Mouse (Mus musculus): ENCODE data around the gene 6030458C11Rik. TPM values are rescaled to one million over a fixed set of nuclear protein-coding genes. Genes with fewer than 3 reads are reported as not detected.

6030458C11Rik gene
- polyA plus RNA-seq, 1 experiment: 2.7 TPM

GRCm38 (mm10) chr15:12798043-12798442, 26.4 kb downstream of the 6030458C11Rik start:
- no peak overlapping the region for H3K4me3 ChIP-seq (replicated peaks)
- H3K4me1 ChIP-seq: peaks cover 41% of the 10 kb centered on the region
- peaks cover 2% of the 10 kb centered on the region for H3K27me3 ChIP-seq (replicated peaks)
- no peaks in the 10 kb centered on the region; the same call in 1 of the 2 replicates for H3K9me3 ChIP-seq
- H3K36me3 ChIP-seq (replicated peaks; ENCODE audit: low read length): no peaks in the 10 kb centered on the region
- no peak for TF ChIP-seq FLI1 (IDR thresholded peaks at IDR 0.05; ENCODE audit: low read length)
- no peak for TF ChIP-seq GATA1 (IDR thresholded peaks at IDR 0.05; ENCODE audit: borderline replicate concordance, low read length)

GRCm38 (mm10) chr15:12795909-12796470, 28.5 kb downstream of the 6030458C11Rik start:
- no peak overlapping the region for H3K4me3 ChIP-seq (replicated peaks)
- TF ChIP-seq GATA1 (IDR thresholded peaks at IDR 0.05; ENCODE audit: borderline replicate concordance, low read length) (no peak), FLI1 (IDR thresholded peaks at IDR 0.05; ENCODE audit: low read length) (no peak)
- no peaks in the 10 kb centered on the region for H3K36me3 ChIP-seq (replicated peaks; ENCODE audit: low read length)
- no peaks in the 10 kb centered on the region; the same call in 1 of the 2 replicates for H3K9me3 ChIP-seq
- H3K27me3 ChIP-seq (replicated peaks): no peaks in the 10 kb centered on the region
- H3K4me1 ChIP-seq: peaks cover 27% of the 10 kb centered on the region

GRCm38 (mm10) chr15:12795457-12795894, 29.0 kb downstream of the 6030458C11Rik start:
- no peaks in the 10 kb centered on the region for H3K27me3 ChIP-seq (replicated peaks)
- H3K4me3 ChIP-seq (replicated peaks): no peak overlapping the region
- no peak for TF ChIP-seq FLI1 (IDR thresholded peaks at IDR 0.05; ENCODE audit: low read length)
- no peak for TF ChIP-seq GATA1 (IDR thresholded peaks at IDR 0.05; ENCODE audit: borderline replicate concordance, low read length)
- H3K4me1 ChIP-seq: peaks cover 23% of the 10 kb centered on the region
- H3K36me3 ChIP-seq (replicated peaks; ENCODE audit: low read length): no peaks in the 10 kb centered on the region
- peaks cover 2% of the 10 kb centered on the region; the same call in 1 of the 2 replicates for H3K9me3 ChIP-seq

GRCm38 (mm10) chr15:12794311-12794710, 30.1 kb downstream of the 6030458C11Rik start:
- Histone ChIP-seq H3K9me3 (peaks cover 4% of the 10 kb centered on the region; the same call in 1 of the 2 replicates), H3K27me3 (replicated peaks) (no peaks in the 10 kb centered on the region), H3K36me3 (replicated peaks; ENCODE audit: low read length) (no peaks in the 10 kb centered on the region), H3K4me1 (peaks cover 18% of the 10 kb centered on the region), H3K4me3 (replicated peaks) (no peak overlapping the region)
- TF ChIP-seq GATA1 (IDR thresholded peaks at IDR 0.05; ENCODE audit: borderline replicate concordance, low read length) (no peak), FLI1 (IDR thresholded peaks at IDR 0.05; ENCODE audit: low read length) (no peak)

- Histone ChIP-seq H3K36me3 (replicated peaks; ENCODE audit: low read length) (no peaks in the 10 kb centered on the region), H3K4me3 (replicated peaks) (no peak overlapping the region)
- no peak for TF ChIP-seq FLI1 (IDR thresholded peaks at IDR 0.05; ENCODE audit: low read length)
- TF ChIP-seq GATA1 (IDR thresholded peaks at IDR 0.05; ENCODE audit: borderline replicate concordance, low read length): no peak
Measured at GRCm38 (mm10) chr15:12789406-12789867, 35.0 kb downstream of the 6030458C11Rik start.

GRCm38 (mm10) chr15:12788536-12788935, 35.9 kb downstream of the 6030458C11Rik start:
- TF ChIP-seq GATA1 (IDR thresholded peaks at IDR 0.05; ENCODE audit: borderline replicate concordance, low read length) (no peak), FLI1 (IDR thresholded peaks at IDR 0.05; ENCODE audit: low read length) (no peak)

More at GRCm38 (mm10) chr15:12789406-12789867, 35.0 kb downstream of the 6030458C11Rik start:
- no peaks in the 10 kb centered on the region for H3K4me1 ChIP-seq
- peaks cover 13% of the 10 kb centered on the region for H3K27me3 ChIP-seq (replicated peaks)
- H3K9me3 ChIP-seq: peaks cover 4% of the 10 kb centered on the region; the same call in 1 of the 2 replicates

GRCm38 (mm10) chr15:12781729-12782326, 42.6 kb downstream of the 6030458C11Rik start:
- peaks cover 31% of the 10 kb centered on the region for H3K27me3 ChIP-seq (replicated peaks)
- no peak overlapping the region for H3K4me3 ChIP-seq (replicated peaks)
- no peak for TF ChIP-seq GATA1 (IDR thresholded peaks at IDR 0.05; ENCODE audit: borderline replicate concordance, low read length)
- no peak for TF ChIP-seq FLI1 (IDR thresholded peaks at IDR 0.05; ENCODE audit: low read length)
- H3K9me3 ChIP-seq: peaks cover 13% of the 10 kb centered on the region
- H3K4me1 ChIP-seq: no peaks in the 10 kb centered on the region
- peaks cover under 1% of the 10 kb centered on the region for H3K36me3 ChIP-seq (replicated peaks; ENCODE audit: low read length)

More at GRCm38 (mm10) chr15:12788536-12788935, 35.9 kb downstream of the 6030458C11Rik start:
- H3K4me3 ChIP-seq (replicated peaks): no peak overlapping the region
- H3K4me1 ChIP-seq: no peaks in the 10 kb centered on the region
- H3K27me3 ChIP-seq (replicated peaks): peaks cover 16% of the 10 kb centered on the region
- no peaks in the 10 kb centered on the region for H3K36me3 ChIP-seq (replicated peaks; ENCODE audit: low read length)
- peaks cover 4% of the 10 kb centered on the region; the same call in 1 of the 2 replicates for H3K9me3 ChIP-seq

GRCm38 (mm10) chr15:12781296-12781695, 43.2 kb downstream of the 6030458C11Rik start:
- TF ChIP-seq FLI1 (IDR thresholded peaks at IDR 0.05; ENCODE audit: low read length) (no peak), GATA1 (IDR thresholded peaks at IDR 0.05; ENCODE audit: borderline replicate concordance, low read length) (no peak)
- H3K4me3 ChIP-seq (replicated peaks): no peak overlapping the region

GRCm38 (mm10) chr15:12774149-12774753, 50.2 kb downstream of the 6030458C11Rik start:
- TF ChIP-seq FLI1 (IDR thresholded peaks at IDR 0.05; ENCODE audit: low read length) (no peak), GATA1 (IDR thresholded peaks at IDR 0.05; ENCODE audit: borderline replicate concordance, low read length) (no peak)

More at GRCm38 (mm10) chr15:12781296-12781695, 43.2 kb downstream of the 6030458C11Rik start:
- Histone ChIP-seq H3K9me3 (peaks cover 19% of the 10 kb centered on the region), H3K27me3 (replicated peaks) (peaks cover 28% of the 10 kb centered on the region), H3K4me1 (peaks cover 2% of the 10 kb centered on the region), H3K36me3 (replicated peaks; ENCODE audit: low read length) (peaks cover 4% of the 10 kb centered on the region)

More at GRCm38 (mm10) chr15:12774149-12774753, 50.2 kb downstream of the 6030458C11Rik start:
- H3K4me1 ChIP-seq: peaks cover 17% of the 10 kb centered on the region
- peaks cover 4% of the 10 kb centered on the region for H3K36me3 ChIP-seq (replicated peaks; ENCODE audit: low read length)
- peaks cover 28% of the 10 kb centered on the region for H3K9me3 ChIP-seq
- H3K4me3 ChIP-seq (replicated peaks): no peak overlapping the region
- no peaks in the 10 kb centered on the region for H3K27me3 ChIP-seq (replicated peaks)
